Mouse (Mus musculus) hindbrain, embryonic 14.5 days (tissue): ENCODE data around the gene Dstyk. TPM values are rescaled to one million over a fixed set of nuclear protein-coding genes. Genes with fewer than 3 reads are reported as not detected.

Source experiments
- ATAC-seq: fragments of 200-750 bp; cut with Nextera tagmentation; 2 replicates; pipeline ENCODE4 v1.8.0; 2017; ENCODE audit warnings: moderate number of reproducible peaks, mild to moderate bottlenecking, moderate TSS enrichment, moderate library complexity; ENCODE audit not compliant: low FRiP score
- DNase-seq: peaks from one replicate; pipeline ENCODE4 v3.0.0-alpha.2; 2015; ENCODE audit warnings: low spot score
- H3K27ac ChIP-seq: fragments of 300-500 bp; sonication (generic); 2 replicates; pipeline ENCODE4 v1.5.1; 2014; ENCODE audit warnings: mild to moderate bottlenecking, moderate library complexity
- H3K27me3 ChIP-seq: fragments of 300-500 bp; sonication (generic); 2 replicates; pipeline ENCODE4 v1.6.1; 2014; ENCODE audit warnings: mild to moderate bottlenecking, low read length, mixed read lengths; ENCODE audit not compliant: control insufficient read depth, insufficient read depth
- H3K36me3 ChIP-seq: fragments of 300-500 bp; sonication (generic); replicated peaks from 2 replicates; pipeline ENCODE4 v1.6.1; 2014; ENCODE audit not compliant: control insufficient read depth, insufficient read depth
- H3K4me1 ChIP-seq: fragments of 300-500 bp; sonication (generic); replicated peaks from 2 replicates; pipeline ENCODE4 v1.6.1; 2014; ENCODE audit warnings: antibody characterized with exemption, low read length, mixed read lengths; ENCODE audit not compliant: control insufficient read depth, insufficient read depth
- H3K4me2 ChIP-seq: fragments of 300-500 bp; sonication (generic); replicated peaks from 2 replicates; pipeline ENCODE4 v1.6.1; 2014; ENCODE audit warnings: mild to moderate bottlenecking, moderate library complexity
- H3K4me3 ChIP-seq: fragments of 300-500 bp; sonication (generic); replicated peaks from 2 replicates; pipeline ENCODE4 v1.5.1; 2014; ENCODE audit warnings: mild to moderate bottlenecking, low read length
- H3K9ac ChIP-seq: fragments of 300-500 bp; sonication (generic); 2 replicates; pipeline ENCODE4 v1.6.1; 2014
- H3K9me3 ChIP-seq: fragments of 300-500 bp; sonication (generic); 2 replicates; pipeline ENCODE4 v1.6.1; 2016; ENCODE audit warnings: low read length; ENCODE audit not compliant: control insufficient read depth
- WGBS: fragments of 180-500 bp; shearing (Covaris S2); extraction: QIAGEN DNeasy Blood & Tissue Kit; methylation state at CpG from one replicate; pipeline ENCODE4 v1.1.7; 2014; 5-methylcytosine and 5-hydroxymethylcytosine counted together
- polyA plus RNA-seq: library from polyadenylated mRNA; unstranded; fragments of >200 nt; fragmentation: Nextera tagmentation; extraction: Ambion mirVana; gene quantifications from 2 replicates; pipeline ENCODE4 v1.2.1, GENCODE M21; 2014

The Dstyk gene
- polyA plus RNA-seq, 1 experiment from 2014 or later = 10.0 TPM

DNA sequence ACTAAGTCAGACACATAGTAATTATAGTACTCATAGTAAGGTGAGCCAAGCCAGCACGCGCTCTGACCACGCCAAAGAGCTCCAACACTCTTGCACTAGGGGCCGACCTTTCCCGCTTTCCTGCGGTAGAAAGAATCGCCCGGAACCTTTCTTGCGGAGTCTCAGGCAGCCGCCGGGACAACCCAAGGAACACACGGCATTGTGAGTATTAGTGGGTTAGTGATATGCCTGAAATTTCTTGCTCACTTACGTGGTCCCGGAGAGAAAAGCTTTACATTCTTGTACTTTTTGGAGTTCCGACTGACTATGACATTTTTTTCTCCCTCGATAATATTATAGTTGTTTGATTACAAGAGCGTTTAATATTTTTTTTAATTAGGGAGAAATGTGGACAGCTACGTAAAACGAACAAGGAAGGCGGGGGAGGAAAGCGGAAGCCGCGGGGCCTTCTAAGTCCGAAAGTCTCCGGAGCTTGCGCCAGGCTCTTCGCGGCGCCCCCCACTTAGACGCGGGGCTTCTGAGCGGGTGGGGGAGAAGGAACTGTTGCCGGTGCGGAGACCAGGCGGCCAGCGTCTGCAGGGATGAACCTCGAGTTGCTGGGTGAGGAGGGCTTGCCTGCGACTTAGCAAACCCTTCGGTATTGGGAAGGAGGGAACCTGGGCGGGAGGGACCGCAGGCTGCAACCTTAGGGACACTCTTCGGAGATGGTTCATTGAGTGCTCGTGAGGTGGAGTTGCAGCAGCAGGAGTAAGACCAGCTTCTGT is 59.8 kb downstream of the Dstyk start, which contains the start of gene Rbbp5:
TSS of gene Rbbp5 (plus strand) at position 438 of the 764 bp plus-strand sequence.
- under 1% methylated on average over 43 of the region's 43 CpGs for WGBS
- Histone ChIP-seq H3K9me3 (no peaks in the 10 kb centered on the region), H3K36me3 (no peaks in the 10 kb centered on the region), H3K4me1 (peaks cover 21% of the 10 kb centered on the region), H3K4me3 (peak within 1 kb of the TSS; percentile 74), H3K9ac (peak within 1 kb of the TSS; percentile 73), H3K4me2 (peak within 1 kb of the TSS; percentile 71), H3K27me3 (no peaks in the 10 kb centered on the region), H3K27ac (peak within 1 kb of the TSS; percentile 65)
- DNase-seq (peak; percentile 95), ATAC-seq (peak; percentile 91)

- no peak for ATAC-seq
- no peaks in the 10 kb centered on the region for H3K9me3 ChIP-seq
- peaks cover 21% of the 10 kb centered on the region for H3K4me1 ChIP-seq
- H3K4me2 ChIP-seq = no peak overlapping the region
- no peak overlapping the region for H3K27ac ChIP-seq
- no peaks in the 10 kb centered on the region; the same call in 1 of the 2 replicates for H3K36me3 ChIP-seq
- no peak for DNase-seq
- 87% methylated on average over 1 of the region's 1 CpGs for WGBS
- H3K4me3 ChIP-seq = no peak overlapping the region
- H3K27me3 ChIP-seq = no peaks in the 10 kb centered on the region
- no peak overlapping the region for H3K9ac ChIP-seq
These were observed 62.1 kb downstream of the Dstyk start for GRCm38 (mm10) chr1:132479438-132479837.

- Histone ChIP-seq H3K4me3 (no peak overlapping the region), H3K36me3 (peaks cover 17% of the 10 kb centered on the region), H3K27ac (no peak overlapping the region), H3K4me1 (peaks cover 11% of the 10 kb centered on the region), H3K27me3 (no peaks in the 10 kb centered on the region), H3K9me3 (no peaks in the 10 kb centered on the region), H3K4me2 (no peak overlapping the region), H3K9ac (no peak overlapping the region)
- 100% methylated on average over 2 of the region's 2 CpGs for WGBS
- ATAC-seq (no peak), DNase-seq (no peak)
These were observed 64.3 kb downstream of the Dstyk start for GRCm38 (mm10) chr1:132481619-132482018.

DNA sequence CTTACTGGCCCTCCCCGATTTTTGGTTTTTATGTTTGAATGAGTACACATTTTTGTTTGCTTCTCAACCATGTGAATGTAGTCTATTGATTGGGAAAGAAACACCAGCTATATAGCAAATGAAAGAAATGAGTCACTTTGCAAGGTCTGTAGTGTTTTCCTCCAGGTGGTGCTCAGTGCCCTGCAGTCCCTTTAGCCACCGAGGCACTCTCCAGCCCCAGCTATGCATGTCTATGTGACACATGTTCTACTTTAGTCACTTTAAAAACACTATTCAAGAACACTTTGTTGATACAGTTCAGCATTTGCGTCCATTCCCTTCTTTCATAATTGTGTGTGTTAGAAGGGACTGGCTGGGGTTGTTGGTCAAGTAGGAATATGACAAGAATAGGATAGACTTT is 65.9 kb downstream of the Dstyk start:
- H3K9me3 ChIP-seq = no peaks in the 10 kb centered on the region
- no peaks in the 10 kb centered on the region for H3K27me3 ChIP-seq
- H3K4me2 ChIP-seq = no peak overlapping the region
- no peak overlapping the region for H3K9ac ChIP-seq
- H3K4me3 ChIP-seq = no peak overlapping the region
- no peak for ATAC-seq
- H3K4me1 ChIP-seq = peaks cover 6% of the 10 kb centered on the region
- DNase-seq = no peak
- WGBS = 94% methylated on average over 3 of the region's 3 CpGs
- no peak overlapping the region for H3K27ac ChIP-seq
- peaks cover 31% of the 10 kb centered on the region for H3K36me3 ChIP-seq

GRCm38 (mm10) chr1:132483759-132484158 is 66.4 kb downstream of the Dstyk start:
- Histone ChIP-seq H3K4me2 (no peak overlapping the region), H3K4me3 (no peak overlapping the region), H3K4me1 (peaks cover 3% of the 10 kb centered on the region; the same call in 1 of the 2 replicates), H3K36me3 (peaks cover 34% of the 10 kb centered on the region), H3K9ac (no peak overlapping the region), H3K27ac (no peak overlapping the region), H3K27me3 (no peaks in the 10 kb centered on the region), H3K9me3 (no peaks in the 10 kb centered on the region)
- DNase-seq = no peak
- 88% methylated on average over 6 of the region's 6 CpGs for WGBS
- ATAC-seq = no peak

GRCm38 (mm10) chr1:132500535-132500934 is 83.2 kb downstream of the Dstyk start:
- H3K4me2 ChIP-seq = no peak overlapping the region
- H3K27me3 ChIP-seq = no peaks in the 10 kb centered on the region
- no peaks in the 10 kb centered on the region for H3K4me1 ChIP-seq
- 91% methylated on average over 2 of the region's 2 CpGs for WGBS
- ATAC-seq = no peak
- H3K36me3 ChIP-seq = peaks cover 92% of the 10 kb centered on the region
- H3K9ac ChIP-seq = no peak overlapping the region
- no peak for DNase-seq
- H3K4me3 ChIP-seq = no peak overlapping the region
- no peak overlapping the region for H3K27ac ChIP-seq
- no peaks in the 10 kb centered on the region for H3K9me3 ChIP-seq

DNA sequence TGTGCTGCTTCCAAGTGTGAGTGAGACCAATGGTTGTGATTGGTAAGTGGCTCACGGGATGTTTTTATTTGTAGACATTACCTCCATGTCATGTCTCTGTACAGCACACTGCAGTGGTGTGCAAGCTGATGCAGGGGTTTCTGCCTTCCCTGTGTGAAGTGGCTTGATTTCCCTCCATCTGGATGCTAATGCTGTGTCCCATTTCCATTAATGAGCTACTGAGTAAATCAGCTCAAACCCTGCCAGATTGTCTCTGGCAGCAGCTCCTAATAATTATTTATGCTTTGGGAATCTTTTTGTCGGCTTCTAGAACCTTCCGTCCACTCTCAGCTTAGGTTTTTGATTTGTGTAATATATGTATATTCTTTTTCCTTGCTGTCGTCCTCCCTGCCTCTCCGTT is 87.8 kb downstream of the Dstyk start:
- H3K4me1 ChIP-seq = no peaks in the 10 kb centered on the region
- H3K27ac ChIP-seq = 0 out of 2 replicates have a peak overlapping the region, but pooled peaks have one; percentile 38
- DNase-seq (no peak), ATAC-seq (no peak)
- H3K27me3 ChIP-seq = no peaks in the 10 kb centered on the region
- H3K36me3 ChIP-seq = peaks cover 71% of the 10 kb centered on the region
- H3K9ac ChIP-seq = no peak overlapping the region
- WGBS = 90% methylated on average over 5 of the region's 5 CpGs
- H3K9me3 ChIP-seq = no peaks in the 10 kb centered on the region
- no peak overlapping the region for H3K4me2 ChIP-seq
- H3K4me3 ChIP-seq = no peak overlapping the region

DNA sequence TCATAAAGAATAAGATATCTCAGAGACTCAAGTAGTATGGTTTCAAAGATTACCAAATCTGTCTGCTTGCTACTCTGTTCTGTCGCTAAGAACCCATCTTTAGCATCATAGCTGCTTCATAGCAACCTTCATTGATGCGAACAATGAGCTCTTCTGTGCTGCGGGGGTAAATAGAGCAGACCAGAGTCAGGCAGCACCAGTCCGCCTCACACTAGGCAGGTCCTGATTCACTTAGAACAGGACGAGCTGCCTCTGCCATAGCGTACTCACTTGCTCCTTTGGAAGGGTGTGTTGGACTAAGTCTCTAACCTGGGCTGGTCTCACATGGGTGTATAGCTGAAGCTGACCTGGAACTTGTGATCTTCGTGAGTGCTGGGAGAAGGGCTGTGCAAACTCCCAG is 88.7 kb downstream of the Dstyk start, which contains the start of gene Tmem81:
TSS of gene Tmem81 (plus strand) at position 173 of the 400 bp plus-strand sequence.
- H3K4me2 ChIP-seq = no peak within 1 kb of the TSS
- H3K36me3 ChIP-seq = peaks cover 62% of the 10 kb centered on the region
- H3K27me3 ChIP-seq = no peaks in the 10 kb centered on the region
- no peak within 1 kb of the TSS for H3K27ac ChIP-seq
- H3K9ac ChIP-seq = no peak within 1 kb of the TSS
- WGBS = 87% methylated on average over 7 of the region's 7 CpGs
- no peaks in the 10 kb centered on the region for H3K9me3 ChIP-seq
- no peak for DNase-seq
- ATAC-seq = no peak
- H3K4me3 ChIP-seq = no peak within 1 kb of the TSS
- H3K4me1 ChIP-seq = no peaks in the 10 kb centered on the region; the same call in 1 of the 2 replicates

DNA sequence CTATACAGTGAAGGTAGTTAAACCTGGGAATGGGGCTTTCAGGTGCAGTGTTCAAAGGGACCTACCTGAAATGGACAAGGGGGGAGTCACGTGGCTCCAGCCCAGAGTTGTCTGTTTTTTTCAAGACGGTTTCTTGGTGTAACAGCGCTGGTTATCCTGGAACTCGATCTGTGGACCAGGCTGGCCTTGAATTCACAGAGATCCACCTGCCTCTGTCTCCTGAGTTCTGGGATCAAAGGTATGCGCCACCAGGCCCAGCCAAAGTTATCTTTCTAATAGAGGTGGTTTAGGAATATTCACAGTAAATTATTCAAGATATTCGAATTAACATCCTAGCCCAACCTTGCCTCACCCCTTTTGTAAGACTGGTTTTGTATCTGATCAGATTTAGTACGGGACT is 89.3 kb downstream of the Dstyk start:
- H3K36me3 ChIP-seq = peaks cover 57% of the 10 kb centered on the region
- DNase-seq (no peak), ATAC-seq (no peak)
- no peaks in the 10 kb centered on the region for H3K9me3 ChIP-seq
- no peak overlapping the region for H3K27ac ChIP-seq
- WGBS = 94% methylated on average over 7 of the region's 7 CpGs
- H3K4me2 ChIP-seq = no peak overlapping the region
- no peak overlapping the region for H3K4me3 ChIP-seq
- H3K4me1 ChIP-seq = no peaks in the 10 kb centered on the region; the same call in 1 of the 2 replicates
- no peaks in the 10 kb centered on the region for H3K27me3 ChIP-seq
- no peak overlapping the region for H3K9ac ChIP-seq
